Mouse (Mus musculus) hindbrain, embryonic 15.5 days (tissue): ENCODE measurements at regions not wholly inside any gene's neighbourhood (a gene's known extent, or its start where the extent isn't known, plus 50 kb on each side); places are given as distances from the start of the nearest gene placed in this dataset.

Experiments used
- ATAC-seq: fragments of 200-750 bp; cut with Nextera tagmentation; 2 replicates; pipeline ENCODE4 v1.8.0; 2017; ENCODE audit warnings: low read depth, moderate number of reproducible peaks, moderate TSS enrichment; ENCODE audit not compliant: low FRiP score
- H3K27ac ChIP-seq: fragments of 300-500 bp; sonication (generic); replicated peaks from 2 replicates; pipeline ENCODE4 v1.5.1; 2015; ENCODE audit warnings: mild to moderate bottlenecking, inconsistent platforms
- H3K27me3 ChIP-seq: fragments of 300-500 bp; sonication (generic); 2 replicates; pipeline ENCODE4 v1.6.1; 2015; ENCODE audit warnings: control low read depth, inconsistent platforms
- H3K36me3 ChIP-seq: fragments of 300-500 bp; sonication (generic); 2 replicates; pipeline ENCODE4 v1.6.1; 2015; ENCODE audit warnings: control low read depth, inconsistent platforms
- H3K4me1 ChIP-seq: fragments of 300-500 bp; sonication (generic); replicated peaks from 2 replicates; pipeline ENCODE4 v1.6.1; 2015; ENCODE audit warnings: control low read depth, inconsistent platforms
- H3K4me2 ChIP-seq: fragments of 300-500 bp; sonication (generic); 2 replicates; pipeline ENCODE4 v1.6.1; 2015; ENCODE audit warnings: moderate library complexity, mild to moderate bottlenecking, inconsistent platforms
- H3K4me3 ChIP-seq: fragments of 300-500 bp; sonication (generic); 2 replicates; pipeline ENCODE4 v1.5.1; 2015; ENCODE audit warnings: mild to moderate bottlenecking, inconsistent platforms
- H3K9ac ChIP-seq: fragments of 300-500 bp; sonication (generic); 2 replicates; pipeline ENCODE4 v1.6.1; 2015; ENCODE audit warnings: inconsistent platforms
- H3K9me3 ChIP-seq: fragments of 300-500 bp; sonication (generic); 2 replicates; pipeline ENCODE4 v1.6.1; 2016; ENCODE audit warnings: control low read depth, inconsistent platforms
- WGBS: fragments of 180-500 bp; shearing (Covaris S2); methylation state at CpG from one replicate; pipeline ENCODE4 v1.1.7; 2015; 5-methylcytosine and 5-hydroxymethylcytosine counted together

GRCm38 (mm10) chr15:5464732-5465131, 220.7 kb upstream of the Ptger4 start:
- Histone ChIP-seq H3K9ac (no peak overlapping the region), H3K9me3 (no peaks in the 10 kb centered on the region), H3K4me2 (no peak overlapping the region), H3K27ac (no peak overlapping the region), H3K4me3 (no peak overlapping the region), H3K36me3 (no peaks in the 10 kb centered on the region), H3K4me1 (no peaks in the 10 kb centered on the region), H3K27me3 (no peaks in the 10 kb centered on the region)
- 90% methylated on average over 5 of the region's 5 CpGs for WGBS
- ATAC-seq, result no peak

GRCm38 (mm10) chr15:5468535-5469073, 224.6 kb upstream of the Ptger4 start:
- 57% methylated on average over 3 of the region's 3 CpGs for WGBS
- Histone ChIP-seq H3K27ac (no peak overlapping the region), H3K4me1 (no peaks in the 10 kb centered on the region), H3K4me3 (no peak overlapping the region), H3K27me3 (no peaks in the 10 kb centered on the region), H3K36me3 (no peaks in the 10 kb centered on the region), H3K9me3 (no peaks in the 10 kb centered on the region), H3K9ac (no peak overlapping the region), H3K4me2 (no peak overlapping the region)
- ATAC-seq, result no peak

- Histone ChIP-seq H3K9me3 (no peaks in the 10 kb centered on the region), H3K4me3 (no peak overlapping the region), H3K27ac (no peak overlapping the region), H3K9ac (no peak overlapping the region), H3K4me1 (no peaks in the 10 kb centered on the region), H3K36me3 (no peaks in the 10 kb centered on the region), H3K4me2 (no peak overlapping the region), H3K27me3 (no peaks in the 10 kb centered on the region)
- 37% methylated on average over 1 of the region's 1 CpGs for WGBS
- ATAC-seq, result no peak
Observed at GRCm38 (mm10) chr15:5475389-5475995, 231.5 kb upstream of the Ptger4 start.

- no peak for ATAC-seq
- WGBS, result 78% methylated on average over 3 of the region's 3 CpGs
- no peak overlapping the region for H3K27ac ChIP-seq
- no peaks in the 10 kb centered on the region for H3K27me3 ChIP-seq
- no peak overlapping the region for H3K9ac ChIP-seq
- no peak overlapping the region for H3K4me3 ChIP-seq
- H3K9me3 ChIP-seq, result no peaks in the 10 kb centered on the region
- no peaks in the 10 kb centered on the region for H3K36me3 ChIP-seq
- H3K4me2 ChIP-seq, result no peak overlapping the region
- no peaks in the 10 kb centered on the region for H3K4me1 ChIP-seq
Observed at GRCm38 (mm10) chr15:5493286-5493685, 249.3 kb upstream of the Ptger4 start.

- Histone ChIP-seq H3K9ac (no peak overlapping the region), H3K36me3 (no peaks in the 10 kb centered on the region), H3K4me3 (no peak overlapping the region), H3K4me1 (no peaks in the 10 kb centered on the region), H3K27me3 (no peaks in the 10 kb centered on the region), H3K4me2 (no peak overlapping the region), H3K27ac (no peak overlapping the region), H3K9me3 (no peaks in the 10 kb centered on the region)
- 89% methylated on average over 8 of the region's 8 CpGs for WGBS
- no peak for ATAC-seq
Observed at GRCm38 (mm10) chr15:5495187-5495849, 251.3 kb upstream of the Ptger4 start.

GRCm38 (mm10) chr15:5495954-5496353, 252.0 kb upstream of the Ptger4 start:
- Histone ChIP-seq H3K27ac (no peak overlapping the region), H3K27me3 (no peaks in the 10 kb centered on the region), H3K9ac (no peak overlapping the region), H3K4me2 (no peak overlapping the region), H3K4me1 (no peaks in the 10 kb centered on the region), H3K36me3 (no peaks in the 10 kb centered on the region), H3K9me3 (no peaks in the 10 kb centered on the region), H3K4me3 (no peak overlapping the region)
- 93% methylated on average over 2 of the region's 2 CpGs for WGBS
- no peak for ATAC-seq

- Histone ChIP-seq H3K27ac (no peak overlapping the region), H3K4me2 (no peak overlapping the region), H3K4me3 (no peak overlapping the region), H3K9ac (no peak overlapping the region), H3K36me3 (no peaks in the 10 kb centered on the region), H3K27me3 (no peaks in the 10 kb centered on the region), H3K9me3 (no peaks in the 10 kb centered on the region), H3K4me1 (no peaks in the 10 kb centered on the region)
- no peak for ATAC-seq
- 90% methylated on average over 3 of the region's 3 CpGs for WGBS
Observed at GRCm38 (mm10) chr15:5504502-5504901, 260.5 kb upstream of the Ptger4 start.

GRCm38 (mm10) chr15:5506848-5507544, 263.0 kb upstream of the Ptger4 start:
- Histone ChIP-seq H3K36me3 (no peaks in the 10 kb centered on the region), H3K4me3 (no peak overlapping the region), H3K9me3 (no peaks in the 10 kb centered on the region), H3K27me3 (no peaks in the 10 kb centered on the region), H3K27ac (no peak overlapping the region), H3K4me1 (no peaks in the 10 kb centered on the region), H3K9ac (no peak overlapping the region), H3K4me2 (no peak overlapping the region)
- 87% methylated on average over 5 of the region's 5 CpGs for WGBS
- no peak for ATAC-seq

GRCm38 (mm10) chr15:5507545-5507913, 263.5 kb upstream of the Ptger4 start:
- Histone ChIP-seq H3K4me3 (no peak overlapping the region), H3K27ac (no peak overlapping the region), H3K9me3 (no peaks in the 10 kb centered on the region), H3K9ac (no peak overlapping the region), H3K4me2 (no peak overlapping the region), H3K36me3 (no peaks in the 10 kb centered on the region), H3K4me1 (no peaks in the 10 kb centered on the region), H3K27me3 (no peaks in the 10 kb centered on the region)
- no peak for ATAC-seq
- WGBS, result 79% methylated on average over 3 of the region's 3 CpGs

- 60% methylated on average over 3 of the region's 3 CpGs for WGBS
- Histone ChIP-seq H3K9me3 (no peaks in the 10 kb centered on the region), H3K4me2 (no peak overlapping the region), H3K4me1 (no peaks in the 10 kb centered on the region), H3K36me3 (no peaks in the 10 kb centered on the region), H3K4me3 (no peak overlapping the region), H3K9ac (no peak overlapping the region), H3K27ac (no peak overlapping the region), H3K27me3 (no peaks in the 10 kb centered on the region)
- no peak for ATAC-seq
Observed at GRCm38 (mm10) chr15:5510056-5510455, 266.1 kb upstream of the Ptger4 start.

- no peak overlapping the region for H3K4me3 ChIP-seq
- no peak overlapping the region for H3K9ac ChIP-seq
- no peak for ATAC-seq
- WGBS, result 92% methylated on average over 3 of the region's 3 CpGs
- H3K27ac ChIP-seq, result no peak overlapping the region
- H3K36me3 ChIP-seq, result no peaks in the 10 kb centered on the region
- no peak overlapping the region for H3K4me2 ChIP-seq
- no peaks in the 10 kb centered on the region for H3K9me3 ChIP-seq
- H3K4me1 ChIP-seq, result no peaks in the 10 kb centered on the region
- H3K27me3 ChIP-seq, result no peaks in the 10 kb centered on the region
Observed at GRCm38 (mm10) chr15:5511046-5511445, 267.1 kb upstream of the Ptger4 start.

- H3K27me3 ChIP-seq, result no peaks in the 10 kb centered on the region
- no peaks in the 10 kb centered on the region for H3K4me1 ChIP-seq
- no peaks in the 10 kb centered on the region for H3K9me3 ChIP-seq
- no peak overlapping the region for H3K27ac ChIP-seq
- no peak overlapping the region for H3K4me2 ChIP-seq
- 85% methylated on average over 5 of the region's 5 CpGs for WGBS
- no peak overlapping the region for H3K9ac ChIP-seq
- no peak for ATAC-seq
- H3K4me3 ChIP-seq, result no peak overlapping the region
- H3K36me3 ChIP-seq, result no peaks in the 10 kb centered on the region
Observed at GRCm38 (mm10) chr15:5512546-5512945, 268.6 kb upstream of the Ptger4 start.
